Mouse (Mus musculus) forebrain, postnatal 0 days (tissue): ENCODE results near the gene Cox8b. TPM values are rescaled to one million over a fixed set of nuclear protein-coding genes. Genes with fewer than 3 reads are reported as not detected.
A peak's percentile ranks its signal among the peaks of the same experiment; 100 is the strongest.

ENCODE experiments used
- ATAC-seq: fragments of 200-750 bp; cut with Nextera tagmentation; 2 replicates; pipeline ENCODE4 v1.8.0; 2017; ENCODE audit warnings: mild to moderate bottlenecking, moderate library complexity
- DNase-seq: peaks from one replicate; pipeline ENCODE4 v3.0.0-alpha.2; 2015
- H3K27ac ChIP-seq: fragments of 300-500 bp; sonication (generic); 2 replicates; pipeline ENCODE4 v1.5.1; 2014; ENCODE audit warnings: low read depth, mild to moderate bottlenecking, antibody characterized with exemption, low read length, moderate library complexity, mixed read lengths
- H3K27me3 ChIP-seq: fragments of 300-500 bp; sonication (generic); 2 replicates; pipeline ENCODE4 v1.6.1; 2014; ENCODE audit warnings: mild to moderate bottlenecking, low read length, mixed read lengths; ENCODE audit not compliant: insufficient read depth
- H3K36me3 ChIP-seq: fragments of 300-500 bp; sonication (generic); 2 replicates; pipeline ENCODE4 v1.6.1; 2014; ENCODE audit warnings: mild to moderate bottlenecking, moderate library complexity; ENCODE audit not compliant: insufficient read depth
- H3K4me1 ChIP-seq: fragments of 300-500 bp; sonication (generic); 2 replicates; pipeline ENCODE4 v1.6.1; 2014; ENCODE audit warnings: antibody characterized with exemption; ENCODE audit not compliant: insufficient read depth
- H3K4me2 ChIP-seq: fragments of 300-500 bp; sonication (generic); 2 replicates; pipeline ENCODE4 v1.6.1; 2014; ENCODE audit warnings: low read depth, mild to moderate bottlenecking, moderate library complexity
- H3K4me3 ChIP-seq: fragments of 300-500 bp; sonication (generic); 2 replicates; pipeline ENCODE4 v1.5.1; 2014; ENCODE audit warnings: low read depth, low read length, mixed read lengths
- H3K9ac ChIP-seq: fragments of 300-500 bp; sonication (generic); 2 replicates; pipeline ENCODE4 v1.6.1; 2014; ENCODE audit warnings: mild to moderate bottlenecking
- H3K9me3 ChIP-seq: fragments of 300-500 bp; sonication (generic); 2 replicates; pipeline ENCODE4 v1.6.1; 2016; ENCODE audit warnings: low read length
- CTCF ChIP-seq: sonication (generic); IDR thresholded peaks from 2 replicates; pipeline ENCODE4 v1.5.1; 2016; ENCODE audit warnings: antibody characterized with exemption, control low read depth, low read depth
- WGBS: fragments of 180-500 bp; shearing (Covaris S2); extraction: QIAGEN DNeasy Blood & Tissue Kit; methylation state at CpG from one replicate; pipeline ENCODE4 v1.1.7; 2014; 5-methylcytosine and 5-hydroxymethylcytosine counted together
- polyA plus RNA-seq: library from polyadenylated mRNA; unstranded; fragments of >200 nt; fragmentation: Nextera tagmentation; extraction: Ambion mirVana; gene quantifications from 2 replicates; pipeline ENCODE4 v1.2.1, GENCODE M21; 2015
- total RNA-seq: library from RNA; depleted of rRNA; stranded (reverse); fragments of >200 nt; gene quantifications from 2 replicates; pipeline ENCODE4 v1.2.3, GENCODE M21; 2014

Gene Cox8b
- total and polyA plus RNA-seq, 2 experiments from 2014 or later: not detected

DNA sequence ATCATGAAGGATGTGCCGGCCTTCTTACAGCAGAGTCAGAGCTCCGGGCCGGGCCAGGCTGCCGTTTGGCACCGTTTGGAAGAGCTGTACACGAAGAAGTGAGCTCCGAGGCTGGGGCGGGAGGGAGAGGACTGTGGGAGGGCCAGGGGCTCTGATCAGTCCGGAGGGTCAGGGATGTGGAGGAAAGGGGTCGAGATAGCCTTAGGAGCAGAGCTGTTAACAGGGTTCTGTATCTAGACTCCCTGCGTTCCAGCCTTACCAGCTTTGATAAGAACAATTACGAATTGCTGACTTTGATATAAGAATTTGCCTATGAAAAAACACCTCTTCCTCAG lies 17.8 kb downstream of the Cox8b start:
- under 1% methylated on average over 12 of the region's 12 CpGs for WGBS
- TF ChIP-seq CTCF: no peak
- Histone ChIP-seq H3K9ac (peak overlapping the region; percentile 91), H3K36me3 (peaks cover 27% of the 10 kb centered on the region), H3K4me2 (peak overlapping the region; percentile 72), H3K27me3 (no peaks in the 10 kb centered on the region), H3K9me3 (no peaks in the 10 kb centered on the region), H3K4me3 (peak overlapping the region; percentile 99), H3K27ac (peak overlapping the region; percentile 93), H3K4me1 (peaks cover 3% of the 10 kb centered on the region; the same call in 1 of the 2 replicates)
- ATAC-seq (peak; percentile 51), DNase-seq (no peak)

DNA sequence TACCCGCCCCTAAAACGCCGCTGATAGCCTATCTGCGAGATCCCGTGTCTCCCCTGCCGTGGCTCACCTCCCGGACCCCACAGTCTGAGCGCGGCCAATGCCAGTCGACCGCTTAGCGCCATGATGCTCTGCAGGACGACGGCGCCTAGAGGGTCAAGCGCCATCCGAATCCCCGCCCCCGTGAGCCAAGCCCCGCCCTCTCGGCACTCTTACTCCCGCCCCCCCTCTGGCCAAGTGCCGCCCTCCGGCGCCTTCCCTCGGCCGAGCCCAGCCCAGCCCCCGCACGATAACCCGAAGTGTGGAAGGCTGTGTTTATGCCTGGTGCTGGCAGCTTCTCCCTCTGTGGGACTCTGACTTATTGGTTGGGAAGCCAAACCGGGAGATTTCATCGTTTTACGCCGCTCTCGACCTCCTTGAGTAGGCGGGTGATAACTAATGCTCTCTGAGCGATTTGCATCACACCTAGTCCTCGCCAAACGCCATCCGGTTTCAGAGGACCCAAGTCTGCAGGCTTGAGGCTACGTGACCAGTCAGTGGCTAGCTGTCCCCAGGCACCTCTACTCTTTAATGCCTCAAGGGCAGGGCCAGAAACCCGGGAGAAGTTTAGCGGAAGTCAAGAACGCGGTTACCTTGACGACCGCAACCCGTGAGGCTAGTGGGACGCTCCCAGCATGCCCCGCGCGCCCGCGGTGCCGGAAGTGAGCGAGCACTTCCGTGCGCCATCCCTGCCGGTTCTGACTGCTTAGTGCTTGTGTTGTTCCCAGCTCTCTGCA lies 18.4 kb downstream of the Cox8b start, which contains the start of the genes Psmd13 and Sirt3:
Gene Psmd13, plus strand, starts transcription at position 273 of the 773 bp plus-strand sequence.
Gene Sirt3, minus strand, starts transcription at position 614 of the 773 bp plus-strand sequence.
- ATAC-seq (peak; percentile 99), DNase-seq (peak; percentile 96)
- Histone ChIP-seq H3K9me3 (no peaks in the 10 kb centered on the region), H3K27me3 (no peaks in the 10 kb centered on the region), H3K4me2 (peak within 1 kb of the TSS; percentile 72), H3K27ac (peak within 1 kb of the TSS; percentile 93), H3K4me1 (peaks cover 3% of the 10 kb centered on the region; the same call in 1 of the 2 replicates), H3K9ac (peak within 1 kb of the TSS; percentile 91), H3K36me3 (peaks cover 23% of the 10 kb centered on the region), H3K4me3 (peak within 1 kb of the TSS; percentile 99)
- no peak for TF ChIP-seq CTCF
- WGBS: under 1% methylated on average over 59 of the region's 59 CpGs

DNA sequence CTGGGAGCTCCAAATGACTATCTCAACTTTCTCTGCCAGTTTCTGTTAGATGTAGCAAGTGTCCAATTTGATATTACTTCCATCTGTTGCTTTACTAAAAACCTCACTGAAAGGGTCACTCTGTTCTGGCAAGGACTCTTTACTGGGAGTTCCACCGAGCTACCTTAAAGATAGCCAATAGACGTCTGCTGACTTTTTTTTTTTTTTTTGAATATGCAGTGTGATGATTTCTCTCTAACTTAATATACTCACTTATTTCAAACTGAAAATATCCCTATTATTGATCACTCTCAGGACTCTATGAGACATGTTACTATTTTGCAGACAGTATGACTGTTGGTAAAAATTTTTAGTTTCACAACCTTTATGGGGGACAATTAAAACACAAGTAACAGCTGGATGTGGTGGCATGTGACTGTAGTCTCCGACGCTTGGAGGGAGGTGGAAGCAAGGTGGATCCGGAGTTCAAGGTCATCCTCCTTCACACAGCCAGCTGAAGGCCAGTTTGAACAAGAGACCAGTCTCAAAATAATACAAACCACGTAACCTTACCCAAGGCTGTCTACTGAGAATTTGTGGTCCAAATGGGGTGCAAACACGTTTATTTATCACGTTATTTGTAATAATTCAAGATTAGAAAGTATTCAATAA lies 19.3 kb downstream of the Cox8b start:
- no peak for ATAC-seq
- peaks cover 18% of the 10 kb centered on the region for H3K36me3 ChIP-seq
- H3K4me2 ChIP-seq: peak overlapping the region; percentile 72
- WGBS: 24% methylated on average over 8 of the region's 8 CpGs
- no peak overlapping the region for H3K27ac ChIP-seq
- peak overlapping the region; percentile 99 for H3K4me3 ChIP-seq
- H3K9ac ChIP-seq: peak overlapping the region; percentile 91; the same call in 1 of the 2 replicates
- DNase-seq: no peak
- peaks cover 3% of the 10 kb centered on the region; the same call in 1 of the 2 replicates for H3K4me1 ChIP-seq
- no peaks in the 10 kb centered on the region for H3K9me3 ChIP-seq
- no peaks in the 10 kb centered on the region for H3K27me3 ChIP-seq
- no peak for TF ChIP-seq CTCF

DNA sequence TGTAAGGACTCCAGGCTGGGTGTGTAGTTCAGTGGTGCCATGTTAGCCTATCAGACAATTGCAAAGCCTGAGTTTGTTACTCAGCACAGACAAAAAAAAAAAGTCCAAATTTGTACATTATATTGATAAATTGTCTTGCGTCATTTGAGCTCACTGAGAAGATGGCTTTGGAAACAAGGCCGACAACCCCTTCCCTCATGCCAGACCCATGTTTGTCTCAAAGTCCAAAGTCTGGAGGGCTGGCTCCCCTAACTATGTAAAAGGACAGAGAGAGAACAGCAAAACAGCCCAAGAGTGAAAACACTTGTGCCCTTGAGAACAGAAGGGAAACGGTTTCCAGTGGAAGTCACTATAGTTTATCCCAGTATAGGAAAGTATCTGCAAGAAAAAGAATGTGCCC lies 19.8 kb downstream of the Cox8b start:
- Histone ChIP-seq H3K36me3 (peaks cover 19% of the 10 kb centered on the region), H3K4me3 (no peak overlapping the region), H3K4me1 (peaks cover 3% of the 10 kb centered on the region; the same call in 1 of the 2 replicates), H3K4me2 (no peak overlapping the region), H3K27ac (no peak overlapping the region), H3K9me3 (no peaks in the 10 kb centered on the region), H3K27me3 (no peaks in the 10 kb centered on the region), H3K9ac (no peak overlapping the region)
- 88% methylated on average over 3 of the region's 3 CpGs for WGBS
- DNase-seq (no peak), ATAC-seq (no peak)
- TF ChIP-seq CTCF: no peak

DNA sequence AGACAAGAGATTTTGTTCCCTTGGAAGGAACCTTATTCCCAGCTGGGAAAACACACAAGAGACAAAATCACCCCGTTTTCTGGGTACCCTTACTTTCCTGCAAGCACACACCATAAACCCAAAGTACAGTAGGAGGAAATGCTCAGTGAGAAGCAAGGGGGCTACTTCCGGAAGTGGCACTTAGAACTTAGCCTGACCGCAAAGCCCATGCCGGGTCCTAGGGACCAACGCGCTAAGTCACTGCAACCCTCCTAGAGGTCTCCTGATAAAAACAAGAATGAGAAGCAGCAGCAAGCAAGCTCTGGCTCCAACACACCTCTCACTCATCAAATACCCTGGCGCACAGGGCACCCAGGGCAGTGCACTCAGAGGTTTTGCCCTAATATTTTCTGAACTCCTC lies 20.9 kb downstream of the Cox8b start:
- TF ChIP-seq CTCF: no peak
- ATAC-seq (no peak), DNase-seq (no peak)
- Histone ChIP-seq H3K27ac (no peak overlapping the region), H3K4me3 (no peak overlapping the region), H3K9ac (no peak overlapping the region), H3K36me3 (peaks cover 22% of the 10 kb centered on the region), H3K9me3 (no peaks in the 10 kb centered on the region), H3K4me2 (no peak overlapping the region), H3K27me3 (no peaks in the 10 kb centered on the region), H3K4me1 (peaks cover 3% of the 10 kb centered on the region; the same call in 1 of the 2 replicates)
- 89% methylated on average over 7 of the region's 7 CpGs for WGBS

DNA sequence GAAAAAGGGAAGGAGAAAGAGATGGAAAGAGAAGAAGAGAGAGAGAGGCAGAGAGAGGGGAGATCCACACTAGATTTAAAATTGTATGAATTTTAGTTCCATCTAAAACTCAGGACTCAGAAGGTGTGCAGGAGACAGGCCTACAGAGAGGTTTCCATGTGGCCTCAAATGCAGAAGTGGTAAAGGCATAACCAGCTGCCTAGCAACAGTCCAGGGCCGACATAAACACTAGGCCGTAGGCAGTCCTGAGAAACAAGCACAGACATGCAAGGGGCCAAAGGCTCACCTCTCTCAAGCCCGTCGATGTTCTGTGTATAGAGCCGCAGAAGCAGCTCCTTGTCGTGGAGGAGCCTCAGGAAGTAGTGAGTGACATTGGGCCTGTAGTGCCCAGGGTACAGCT lies 22.9 kb downstream of the Cox8b start:
- Histone ChIP-seq H3K9ac (no peak overlapping the region), H3K36me3 (peaks cover 19% of the 10 kb centered on the region), H3K4me1 (no peaks in the 10 kb centered on the region), H3K9me3 (no peaks in the 10 kb centered on the region), H3K4me3 (no peak overlapping the region), H3K4me2 (no peak overlapping the region), H3K27me3 (no peaks in the 10 kb centered on the region), H3K27ac (no peak overlapping the region)
- WGBS: 85% methylated on average over 6 of the region's 6 CpGs
- TF ChIP-seq CTCF: no peak
- no peak for DNase-seq
- ATAC-seq: no peak

DNA sequence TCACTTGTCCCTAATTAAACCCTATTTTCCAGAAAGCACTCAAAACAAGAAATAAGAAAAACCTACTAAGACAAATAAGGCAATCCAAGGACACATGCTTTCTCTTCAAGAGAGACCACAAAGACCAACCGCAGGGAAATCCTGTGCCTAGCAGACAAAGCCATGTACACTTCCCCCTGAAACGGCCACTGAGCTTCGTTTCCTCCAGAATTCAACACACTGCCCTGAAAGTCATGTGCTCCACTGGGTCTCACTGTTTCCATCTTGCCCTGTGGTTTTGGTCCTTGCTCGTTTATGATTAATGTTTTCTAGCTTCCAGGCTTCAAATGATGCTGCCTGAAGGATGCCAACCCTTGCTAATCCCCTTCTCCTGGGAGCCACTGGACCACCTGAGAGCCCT lies 26.0 kb downstream of the Cox8b start:
- ATAC-seq: no peak
- no peak for TF ChIP-seq CTCF
- no peaks in the 10 kb centered on the region for H3K9me3 ChIP-seq
- H3K4me2 ChIP-seq: no peak overlapping the region
- H3K4me1 ChIP-seq: no peaks in the 10 kb centered on the region
- peaks cover 19% of the 10 kb centered on the region for H3K36me3 ChIP-seq
- no peak overlapping the region for H3K9ac ChIP-seq
- H3K4me3 ChIP-seq: no peak overlapping the region
- no peaks in the 10 kb centered on the region for H3K27me3 ChIP-seq
- DNase-seq: no peak
- no peak overlapping the region for H3K27ac ChIP-seq
- WGBS: 91% methylated on average over 4 of the region's 4 CpGs
